Mouse (Mus musculus): ENCODE measurements around the gene Snn. TPM values are rescaled to one million over a fixed set of nuclear protein-coding genes. Genes with fewer than 3 reads are reported as not detected.

Snn gene
- polyA plus RNA-seq, 1 experiment from 2014 or later, result 31.0 TPM

- no peak for ATAC-seq (replicated peaks; ENCODE audit: low FRiP score, low read depth)
- Histone ChIP-seq H3K27me3 (ENCODE audit: insufficient read depth, low read length) (no peaks in the 10 kb centered on the region), H3K9ac (ENCODE audit: low read depth, low read length) (no peak overlapping the region), H3K9me3 (replicated peaks; ENCODE audit: low read length) (no peaks in the 10 kb centered on the region), H3K27ac (no peak overlapping the region), H3K4me3 (replicated peaks; ENCODE audit: low read depth, low read length) (no peak overlapping the region), H3K36me3 (ENCODE audit: insufficient read depth, low read length) (peaks cover 3% of the 10 kb centered on the region; the same call in 1 of the 2 replicates), H3K4me1 (replicated peaks; ENCODE audit: insufficient read depth, low read length) (no peaks in the 10 kb centered on the region), H3K4me2 (ENCODE audit: low read length) (no peak overlapping the region)
- no peak for DNase-seq (ENCODE audit: low spot score)
- TF ChIP-seq CTCF (IDR thresholded peaks at IDR 0.05; ENCODE audit: low read depth), result no peak
- 92% methylated on average over 3 of the region's 3 CpGs for WGBS
Observed at GRCm38 (mm10) chr16:11097301-11097700, 36.6 kb downstream of the Snn start.

- ATAC-seq (replicated peaks; ENCODE audit: low FRiP score, low read depth), result no peak
- no peak for TF ChIP-seq CTCF (IDR thresholded peaks at IDR 0.05; ENCODE audit: low read depth)
- H3K36me3 ChIP-seq (ENCODE audit: insufficient read depth, low read length), result no peaks in the 10 kb centered on the region
Observed at GRCm38 (mm10) chr16:11104905-11105304, 44.2 kb downstream of the Snn start.

GRCm38 (mm10) chr16:11109198-11109740, 48.5 kb downstream of the Snn start:
- Histone ChIP-seq H3K4me1 (replicated peaks; ENCODE audit: insufficient read depth, low read length) (no peaks in the 10 kb centered on the region), H3K9me3 (replicated peaks; ENCODE audit: low read length) (no peaks in the 10 kb centered on the region), H3K27ac (no peak overlapping the region), H3K36me3 (ENCODE audit: insufficient read depth, low read length) (no peaks in the 10 kb centered on the region), H3K4me3 (replicated peaks; ENCODE audit: low read depth, low read length) (no peak overlapping the region), H3K9ac (ENCODE audit: low read depth, low read length) (no peak overlapping the region), H3K4me2 (ENCODE audit: low read length) (no peak overlapping the region), H3K27me3 (ENCODE audit: insufficient read depth, low read length) (no peaks in the 10 kb centered on the region)
- peak; percentile 79 for TF ChIP-seq CTCF (IDR thresholded peaks at IDR 0.05; ENCODE audit: low read depth)
- ATAC-seq (replicated peaks; ENCODE audit: low FRiP score, low read depth) (no peak), DNase-seq (ENCODE audit: low spot score) (peak; percentile 70)
- WGBS, result 68% methylated on average over 4 of the region's 4 CpGs

More at GRCm38 (mm10) chr16:11104905-11105304, 44.2 kb downstream of the Snn start:
- no peaks in the 10 kb centered on the region for H3K27me3 ChIP-seq (ENCODE audit: insufficient read depth, low read length)
- DNase-seq (ENCODE audit: low spot score), result no peak
- H3K9me3 ChIP-seq (replicated peaks; ENCODE audit: low read length), result no peaks in the 10 kb centered on the region
- 76% methylated on average over 1 of the region's 1 CpGs for WGBS
- no peak overlapping the region for H3K9ac ChIP-seq (ENCODE audit: low read depth, low read length)
- no peak overlapping the region for H3K4me2 ChIP-seq (ENCODE audit: low read length)
- H3K4me1 ChIP-seq (replicated peaks; ENCODE audit: insufficient read depth, low read length), result no peaks in the 10 kb centered on the region
- H3K4me3 ChIP-seq (replicated peaks; ENCODE audit: low read depth, low read length), result no peak overlapping the region
- H3K27ac ChIP-seq, result no peak overlapping the region

- H3K27ac ChIP-seq, result no peak overlapping the region
- WGBS, result 96% methylated on average over 2 of the region's 2 CpGs
- no peak for TF ChIP-seq CTCF (IDR thresholded peaks at IDR 0.05; ENCODE audit: low read depth)
- DNase-seq (ENCODE audit: low spot score) (no peak), ATAC-seq (replicated peaks; ENCODE audit: low FRiP score, low read depth) (no peak)
- no peak overlapping the region for H3K9ac ChIP-seq (ENCODE audit: low read depth, low read length)
- H3K4me1 ChIP-seq (replicated peaks; ENCODE audit: insufficient read depth, low read length), result no peaks in the 10 kb centered on the region
- no peak overlapping the region for H3K4me3 ChIP-seq (replicated peaks; ENCODE audit: low read depth, low read length)
- H3K9me3 ChIP-seq (replicated peaks; ENCODE audit: low read length), result no peaks in the 10 kb centered on the region
- no peak overlapping the region for H3K4me2 ChIP-seq (ENCODE audit: low read length)
- peaks cover 16% of the 10 kb centered on the region; the same call in 1 of the 2 replicates for H3K36me3 ChIP-seq (ENCODE audit: insufficient read depth, low read length)
- H3K27me3 ChIP-seq (ENCODE audit: insufficient read depth, low read length), result no peaks in the 10 kb centered on the region
Observed at GRCm38 (mm10) chr16:11122625-11123024, 61.9 kb downstream of the Snn start.

- no peak for TF ChIP-seq CTCF (IDR thresholded peaks at IDR 0.05; ENCODE audit: low read depth)
- peaks cover 17% of the 10 kb centered on the region for H3K36me3 ChIP-seq (ENCODE audit: insufficient read depth, low read length)
- H3K9me3 ChIP-seq (replicated peaks; ENCODE audit: low read length), result no peaks in the 10 kb centered on the region
- H3K9ac ChIP-seq (ENCODE audit: low read depth, low read length), result no peak overlapping the region
- no peaks in the 10 kb centered on the region for H3K27me3 ChIP-seq (ENCODE audit: insufficient read depth, low read length)
- no peak overlapping the region for H3K4me3 ChIP-seq (replicated peaks; ENCODE audit: low read depth, low read length)
- DNase-seq (ENCODE audit: low spot score) (no peak), ATAC-seq (replicated peaks; ENCODE audit: low FRiP score, low read depth) (no peak)
- H3K4me1 ChIP-seq (replicated peaks; ENCODE audit: insufficient read depth, low read length), result no peaks in the 10 kb centered on the region
- H3K27ac ChIP-seq, result no peak overlapping the region
- WGBS, result 73% methylated on average over 1 of the region's 1 CpGs
- H3K4me2 ChIP-seq (ENCODE audit: low read length), result no peak overlapping the region
Observed at GRCm38 (mm10) chr16:11124110-11124509, 63.4 kb downstream of the Snn start.

Other genes with a start within 250 kb of the Snn start
- gene Gm11172, start 248.0 kb upstream of the Snn start, polyA plus RNA-seq (2015; fragmentation: Nextera tagmentation; extraction: Ambion mirVana), result not detected in 2 replicates
- 1.6 and 2.5 TPM in 2 replicates for gene Rmi2, start 225.9 kb upstream of the Snn start, polyA plus RNA-seq (2015; fragmentation: Nextera tagmentation; extraction: Ambion mirVana)
- gene Litaf, start 5.2 kb downstream of the Snn start, polyA plus RNA-seq (2015; fragmentation: Nextera tagmentation; extraction: Ambion mirVana), result 137 and 145 TPM in 2 replicates
- 28.8 and 33.3 TPM in 2 replicates for gene Txndc11, start 73.7 kb downstream of the Snn start, polyA plus RNA-seq (2015; fragmentation: Nextera tagmentation; extraction: Ambion mirVana)
- 45.0 and 50.7 TPM in 2 replicates for gene Zc3h7a, start 115.4 kb downstream of the Snn start, polyA plus RNA-seq (2015; fragmentation: Nextera tagmentation; extraction: Ambion mirVana)
- 160 and 167 TPM in 2 replicates for gene Rsl1d1, start 142.4 kb downstream of the Snn start, polyA plus RNA-seq (2015; fragmentation: Nextera tagmentation; extraction: Ambion mirVana)
- gene Gspt1, start 193.4 kb downstream of the Snn start, polyA plus RNA-seq (2015; fragmentation: Nextera tagmentation; extraction: Ambion mirVana), result 65.1 and 67.6 TPM in 2 replicates